Mouse (Mus musculus): Measurements from ENCODE around the gene Ttc30a2. TPM values are rescaled to one million over a fixed set of nuclear protein-coding genes. Genes with fewer than 3 reads are reported as not detected.
"Not testable (repeated sequence)": the region's sequence is repeated elsewhere in the genome, so short reads cannot be mapped to it uniquely, and the experiment has no call there.

Ttc30a2 gene
- polyA plus RNA-seq, 1 experiment = 0.63 TPM

DNA sequence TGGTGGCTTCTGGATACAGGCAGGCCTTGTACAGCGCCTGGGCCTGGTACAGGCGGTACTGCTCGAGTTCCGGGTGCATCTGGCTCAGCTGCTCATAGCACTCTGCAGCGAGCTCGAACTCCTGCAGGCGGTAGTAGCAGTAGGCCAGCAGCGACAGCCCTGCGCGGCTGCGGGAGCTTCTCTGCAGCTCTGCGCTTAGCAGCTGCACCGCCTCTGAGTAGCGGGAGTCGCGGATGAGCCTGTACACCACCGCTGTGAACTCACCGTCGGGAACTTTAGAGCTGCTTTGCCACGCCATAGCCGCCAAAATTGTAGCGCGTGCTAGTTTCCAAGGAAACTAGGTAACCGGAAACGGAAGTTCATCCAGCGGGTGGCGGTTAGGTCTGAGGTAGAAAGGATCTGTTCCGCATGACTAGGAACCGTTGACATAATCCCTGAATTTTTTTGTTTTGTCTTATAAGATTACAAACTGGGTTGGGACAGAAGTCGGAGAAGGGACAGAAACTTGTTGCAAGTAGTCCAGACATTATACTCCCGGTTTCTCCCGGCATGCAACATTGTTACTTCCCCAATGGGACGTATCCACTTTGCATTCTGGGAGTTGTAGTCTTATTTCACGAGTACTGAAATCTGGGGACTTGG, 3.6 kb upstream of the Ttc30a2 start, which contains the start of gene Ttc30a1:
Gene Ttc30a1 (minus strand): TSS at position 528 of the 642 bp plus-strand sequence.
- peak; percentile 63 for DNase-seq (ENCODE audit: low read depth)

DNA sequence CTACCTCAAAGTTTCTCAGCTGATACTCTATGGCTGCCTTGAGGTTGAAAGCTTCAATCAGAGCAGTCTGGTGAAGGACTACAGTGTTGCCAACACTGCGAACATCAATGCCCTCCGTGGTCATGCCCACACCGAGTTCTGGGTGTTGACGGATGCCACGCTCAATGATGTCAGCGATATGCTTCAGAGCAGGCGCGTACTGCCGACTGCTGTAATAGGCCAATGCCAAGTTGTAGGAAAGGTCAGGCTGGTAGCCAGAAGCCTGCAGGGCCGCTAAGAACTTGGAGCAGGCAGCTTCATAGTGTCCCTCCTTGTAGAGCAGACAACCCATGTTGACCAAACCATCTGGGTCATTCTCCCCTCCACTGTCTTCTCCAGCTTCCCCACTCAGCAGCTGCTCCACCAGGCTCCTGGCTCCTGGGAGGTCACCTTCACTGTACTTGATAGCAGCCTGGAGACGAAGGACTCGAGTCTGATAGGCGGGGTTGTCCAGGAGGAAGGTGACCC, 3.0 kb upstream of the Ttc30a2 start:
- not testable (repeated sequence) for DNase-seq (ENCODE audit: low read depth)

DNA sequence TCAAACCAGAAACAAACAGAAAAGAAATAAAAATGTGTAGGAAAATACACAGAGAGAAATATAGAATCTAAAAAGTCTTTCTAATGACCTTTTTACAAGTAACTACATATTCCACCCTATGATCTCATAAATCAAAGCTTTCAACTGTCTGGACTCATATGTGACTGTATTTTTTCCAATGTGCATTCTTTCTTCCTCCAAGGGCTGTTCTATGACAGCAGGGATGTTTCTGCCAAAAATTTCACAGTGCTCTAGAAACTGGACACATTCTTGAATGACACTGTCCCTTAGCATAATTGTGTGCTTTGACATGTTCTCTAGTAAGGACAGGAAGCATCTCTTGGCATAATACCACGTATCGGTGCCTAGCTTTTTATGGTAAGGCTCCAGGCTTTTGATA, 1.9 kb downstream of the Ttc30a2 start:
- DNase-seq (ENCODE audit: low read depth) = not testable (repeated sequence)

DNA sequence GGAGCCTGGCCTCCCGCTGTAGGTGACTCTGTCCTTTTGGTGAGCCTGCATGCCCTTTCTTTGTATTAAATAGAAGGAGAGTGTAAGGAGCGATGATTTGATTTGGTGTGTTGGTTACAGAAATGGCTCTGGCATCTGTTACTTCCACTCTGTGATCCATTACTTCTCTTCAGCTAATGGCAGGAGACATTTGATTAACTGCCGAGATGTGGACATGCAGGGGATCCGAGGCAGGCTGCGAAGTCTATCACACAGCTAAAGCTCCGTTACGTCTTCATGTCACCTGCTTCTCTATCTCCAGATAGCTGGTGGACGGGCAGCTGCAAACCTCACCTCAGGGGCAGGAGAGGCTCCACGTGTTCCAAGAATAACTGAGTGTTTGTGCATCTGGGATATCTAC, 3.8 kb downstream of the Ttc30a2 start:
- no peak for DNase-seq (ENCODE audit: low read depth)

DNA sequence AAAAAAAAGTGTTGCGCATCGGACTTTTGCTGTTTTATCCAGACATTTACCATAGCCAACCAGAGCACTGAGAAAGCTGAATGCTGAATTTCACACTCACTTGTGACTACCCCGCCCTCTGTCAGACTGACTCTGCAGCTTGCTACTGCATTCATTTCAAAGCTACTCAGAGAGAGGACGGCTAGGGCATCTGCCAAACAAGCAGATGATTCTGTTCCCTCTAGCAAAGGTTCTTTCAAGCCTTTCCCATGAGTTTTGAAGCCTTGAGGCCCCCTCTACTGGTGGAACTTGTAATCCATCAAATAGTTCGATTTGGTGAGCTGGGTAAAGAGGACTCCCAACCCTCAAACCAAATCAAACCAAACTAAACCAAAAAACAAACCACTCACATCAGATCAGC, 13.0 kb downstream of the Ttc30a2 start:
- DNase-seq (ENCODE audit: low read depth) = no peak

DNA sequence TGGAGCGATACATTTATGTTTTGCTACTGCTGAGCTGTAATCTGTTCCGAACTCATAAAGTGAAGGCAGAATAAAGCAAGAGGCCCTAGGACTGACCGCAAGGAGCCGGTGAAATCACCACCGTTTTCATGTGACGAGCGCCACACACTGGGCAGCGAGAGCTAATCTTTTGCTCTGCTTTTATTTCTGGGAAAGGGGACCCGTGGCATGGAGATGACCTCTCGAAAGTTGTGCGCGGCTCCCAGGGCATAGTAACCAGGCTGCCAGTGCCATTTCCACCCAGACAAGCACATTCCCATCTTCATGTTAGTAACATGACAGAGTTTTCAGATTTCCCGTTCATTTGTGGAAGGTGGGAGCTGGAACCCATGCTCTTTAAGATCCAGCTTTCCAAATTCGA, 13.5 kb downstream of the Ttc30a2 start:
- no peak for DNase-seq (ENCODE audit: low read depth)

DNA sequence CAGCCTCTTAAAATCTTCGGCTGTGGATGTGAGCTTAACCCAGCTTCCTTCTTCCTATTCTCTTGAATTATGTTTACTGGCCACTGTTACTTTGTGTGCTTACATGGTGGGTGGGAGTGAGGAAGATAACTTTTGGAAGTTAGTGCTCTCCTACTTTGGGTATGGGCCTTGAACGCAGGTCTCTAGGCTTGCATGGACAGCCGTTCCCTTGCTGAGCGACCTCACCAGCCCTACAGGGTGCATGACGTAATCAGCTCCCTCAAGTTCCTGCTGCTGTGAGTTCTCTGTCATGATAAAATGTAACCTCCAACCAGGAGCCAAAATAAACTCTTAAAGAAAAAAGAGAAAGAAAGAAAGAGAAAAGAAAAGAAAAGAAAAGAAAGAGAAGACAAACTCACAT, 13.9 kb downstream of the Ttc30a2 start:
- DNase-seq (ENCODE audit: low read depth) = no peak

DNA sequence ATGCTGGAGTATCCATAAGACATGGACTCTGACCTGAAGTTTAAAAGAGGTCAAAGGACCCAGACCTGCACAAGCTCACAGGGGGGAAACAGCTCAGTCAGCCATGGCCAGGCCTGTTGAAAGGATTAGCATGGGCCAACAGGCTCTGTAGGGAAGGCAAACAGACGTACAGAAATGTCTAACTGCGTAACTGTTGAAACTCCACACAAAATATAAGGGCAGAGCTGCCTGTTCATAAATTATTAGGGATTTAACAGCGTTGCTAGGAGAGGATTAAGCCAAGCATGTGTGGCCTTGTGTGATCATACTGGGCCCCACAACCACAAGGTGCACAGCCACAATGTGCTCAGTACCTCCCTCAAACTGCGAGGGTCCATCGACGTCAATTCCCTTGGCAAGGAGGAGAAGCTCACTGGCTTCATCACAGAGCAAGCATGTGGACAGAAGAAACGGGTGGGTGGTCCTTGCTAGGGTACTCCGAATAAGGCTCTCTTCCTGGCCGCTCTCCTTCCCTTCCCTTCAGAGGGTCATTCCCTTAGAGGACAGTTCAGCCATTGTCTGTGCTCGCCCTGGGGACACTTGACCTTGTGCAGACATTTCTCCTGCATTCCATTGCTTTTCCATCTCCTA, 14.6 kb downstream of the Ttc30a2 start:
- no peak for DNase-seq (ENCODE audit: low read depth)

DNA sequence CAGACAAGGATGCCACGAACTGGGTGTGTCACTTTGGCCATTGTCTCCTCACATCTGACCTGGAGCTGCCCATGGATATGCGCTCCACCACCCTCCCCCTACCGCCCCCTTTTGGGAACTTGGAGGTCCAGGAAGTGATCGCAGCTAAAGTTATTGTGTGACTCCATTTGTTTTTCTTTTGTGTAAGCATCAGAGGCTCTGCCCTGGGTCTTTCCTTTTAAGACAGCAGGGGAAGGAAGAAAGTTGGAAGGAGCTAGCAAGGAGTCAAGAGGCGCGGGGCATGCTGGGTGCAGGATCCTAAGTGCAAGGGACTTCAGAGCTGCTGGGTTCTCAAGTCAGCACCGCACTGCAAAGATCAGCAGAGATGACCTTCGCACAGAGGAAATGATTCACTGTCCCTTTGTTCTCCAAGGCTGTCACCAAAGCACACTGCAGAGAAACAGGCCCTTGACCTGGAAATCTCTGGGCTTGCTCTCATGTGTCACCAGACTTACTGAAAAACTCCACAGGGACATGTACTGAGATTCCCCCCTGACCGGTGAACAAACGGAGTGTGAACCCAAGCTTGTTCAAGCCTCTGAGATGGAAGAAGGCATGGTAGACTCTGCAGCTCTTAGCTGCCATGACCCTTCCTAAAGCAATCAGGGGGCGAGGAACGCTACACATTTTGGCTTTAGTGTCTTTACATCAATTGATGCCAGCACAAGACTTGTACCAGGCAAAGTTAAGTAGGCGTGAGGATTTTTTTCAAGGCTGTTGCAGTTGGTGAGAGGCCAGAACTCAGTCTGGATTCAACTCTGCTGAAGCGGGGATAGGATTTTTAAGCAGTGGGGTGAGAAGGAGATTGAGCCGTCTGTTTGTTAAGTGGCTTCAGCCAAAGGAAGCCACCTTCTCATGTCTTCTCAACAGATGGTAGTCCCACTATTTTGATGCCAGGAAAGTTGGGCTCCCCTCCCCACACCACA, 17.3 kb downstream of the Ttc30a2 start:
- DNase-seq (ENCODE audit: low read depth) = no peak

DNA sequence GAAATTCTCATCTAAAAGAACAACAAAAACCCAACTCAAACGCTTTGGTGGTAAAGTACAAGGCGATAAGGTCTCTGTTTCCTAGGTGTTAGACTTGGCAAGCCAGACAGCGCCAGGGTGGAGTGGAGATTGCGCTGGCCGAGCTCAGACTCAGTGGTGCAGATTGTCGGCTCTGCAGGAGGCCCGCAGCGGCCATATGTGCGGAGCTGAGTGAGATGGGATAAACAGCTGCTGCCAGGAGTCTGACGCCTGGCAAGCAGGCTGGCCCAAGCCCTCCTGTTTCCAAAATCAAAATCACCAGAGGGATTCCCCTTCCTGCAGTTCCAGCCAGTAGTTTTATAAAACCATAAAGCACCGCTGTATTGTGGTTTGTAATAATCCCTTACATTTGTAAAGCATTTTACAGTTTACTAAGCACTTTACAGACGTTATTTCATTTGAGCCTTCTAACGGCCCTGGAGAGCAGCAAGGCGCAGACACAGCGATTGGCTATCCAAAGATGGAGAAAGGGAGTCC, 18.1 kb downstream of the Ttc30a2 start:
- no peak for DNase-seq (ENCODE audit: low read depth)

DNA sequence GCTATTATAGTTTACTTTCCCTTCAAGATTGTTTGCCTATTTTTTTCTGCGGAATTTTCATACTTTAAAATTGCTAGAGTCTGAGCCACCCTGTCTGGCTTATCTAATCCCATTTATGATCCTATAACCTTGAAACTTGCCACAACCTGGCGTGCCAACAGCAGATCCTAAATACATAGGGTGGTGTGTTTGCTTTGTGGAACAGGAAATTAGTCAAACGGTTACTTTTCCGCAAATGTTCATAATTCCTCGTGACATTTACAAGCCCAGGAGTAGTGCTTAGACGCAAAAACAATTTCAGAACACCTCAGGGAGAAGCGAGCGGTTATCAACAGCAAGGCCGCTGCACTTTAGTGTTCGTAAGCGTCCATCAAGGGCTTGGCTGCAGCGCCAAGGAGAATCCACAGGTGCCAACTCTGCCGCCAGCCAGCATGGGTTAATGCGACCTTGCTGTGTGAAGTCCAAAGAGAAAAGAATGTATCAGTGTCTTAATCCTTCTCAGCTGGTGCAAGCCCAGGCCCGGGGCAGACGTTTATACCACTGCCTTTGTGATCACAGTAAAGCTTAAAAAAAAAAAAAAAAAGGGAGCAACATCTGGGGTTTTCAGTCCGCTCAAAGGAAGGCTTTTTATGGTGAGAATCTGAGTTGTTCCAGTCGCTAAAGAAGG, 18.7 kb downstream of the Ttc30a2 start:
- DNase-seq (ENCODE audit: low read depth) = no peak

DNA sequence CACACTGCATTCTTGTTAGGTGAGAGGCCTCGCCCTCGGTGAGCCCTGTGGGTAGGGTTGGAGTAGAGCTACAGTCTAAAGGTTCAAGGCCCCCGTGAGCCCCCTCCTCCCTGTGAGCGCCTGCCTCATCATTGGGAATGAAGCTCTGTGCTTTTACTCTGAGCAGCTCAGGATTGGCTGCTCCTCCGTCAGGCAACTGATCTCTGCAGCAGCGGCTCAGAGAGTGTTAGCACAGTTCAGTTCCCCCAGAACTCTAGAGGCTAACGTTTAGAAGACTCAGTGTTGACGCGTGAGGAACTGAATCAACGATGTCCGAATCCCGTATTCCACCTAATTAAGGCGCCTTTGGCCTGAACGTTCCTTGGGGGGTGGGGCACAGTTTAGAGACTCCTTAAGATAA, 22.3 kb downstream of the Ttc30a2 start:
- no peak for DNase-seq (ENCODE audit: low read depth)

DNA sequence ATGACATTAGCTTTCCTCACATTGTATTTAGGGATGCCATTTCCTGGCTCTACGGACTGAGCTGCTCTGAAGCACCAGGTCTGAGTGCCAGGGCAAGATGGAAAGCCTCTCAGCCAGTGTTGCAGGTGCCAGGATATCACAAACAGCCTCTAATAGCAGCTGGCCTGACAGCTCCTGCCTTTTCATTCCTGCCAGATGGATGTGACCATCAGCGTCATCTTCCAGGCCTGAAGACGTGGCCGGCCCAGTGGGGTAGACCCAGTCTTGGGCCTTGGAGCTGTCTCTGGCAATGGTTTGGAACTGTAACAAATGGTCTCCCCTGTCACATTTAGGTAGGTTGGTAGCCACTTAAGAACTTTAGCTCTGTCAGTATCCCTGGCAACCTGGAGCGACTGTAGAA, 24.6 kb downstream of the Ttc30a2 start:
- no peak for DNase-seq (ENCODE audit: low read depth)

DNA sequence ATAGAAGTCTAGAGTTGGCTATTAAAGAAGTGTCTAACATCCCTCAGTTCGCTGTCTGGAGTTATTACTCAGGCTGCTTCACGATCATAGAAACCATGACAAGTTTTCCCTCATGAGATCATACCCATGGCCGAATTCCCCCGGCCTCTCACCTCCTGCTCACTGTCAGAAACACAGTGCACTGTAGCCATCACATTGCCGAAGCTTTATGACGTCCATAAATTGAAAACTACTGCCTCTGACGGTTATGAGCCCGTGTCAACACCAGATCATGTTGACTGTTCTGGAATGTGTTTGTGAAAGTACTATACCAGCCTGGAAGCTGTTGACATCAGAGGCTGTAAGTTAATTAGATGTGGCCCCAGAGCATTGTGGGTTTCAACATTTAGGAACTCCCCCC, 27.3 kb downstream of the Ttc30a2 start:
- no peak for DNase-seq (ENCODE audit: low read depth)

DNA sequence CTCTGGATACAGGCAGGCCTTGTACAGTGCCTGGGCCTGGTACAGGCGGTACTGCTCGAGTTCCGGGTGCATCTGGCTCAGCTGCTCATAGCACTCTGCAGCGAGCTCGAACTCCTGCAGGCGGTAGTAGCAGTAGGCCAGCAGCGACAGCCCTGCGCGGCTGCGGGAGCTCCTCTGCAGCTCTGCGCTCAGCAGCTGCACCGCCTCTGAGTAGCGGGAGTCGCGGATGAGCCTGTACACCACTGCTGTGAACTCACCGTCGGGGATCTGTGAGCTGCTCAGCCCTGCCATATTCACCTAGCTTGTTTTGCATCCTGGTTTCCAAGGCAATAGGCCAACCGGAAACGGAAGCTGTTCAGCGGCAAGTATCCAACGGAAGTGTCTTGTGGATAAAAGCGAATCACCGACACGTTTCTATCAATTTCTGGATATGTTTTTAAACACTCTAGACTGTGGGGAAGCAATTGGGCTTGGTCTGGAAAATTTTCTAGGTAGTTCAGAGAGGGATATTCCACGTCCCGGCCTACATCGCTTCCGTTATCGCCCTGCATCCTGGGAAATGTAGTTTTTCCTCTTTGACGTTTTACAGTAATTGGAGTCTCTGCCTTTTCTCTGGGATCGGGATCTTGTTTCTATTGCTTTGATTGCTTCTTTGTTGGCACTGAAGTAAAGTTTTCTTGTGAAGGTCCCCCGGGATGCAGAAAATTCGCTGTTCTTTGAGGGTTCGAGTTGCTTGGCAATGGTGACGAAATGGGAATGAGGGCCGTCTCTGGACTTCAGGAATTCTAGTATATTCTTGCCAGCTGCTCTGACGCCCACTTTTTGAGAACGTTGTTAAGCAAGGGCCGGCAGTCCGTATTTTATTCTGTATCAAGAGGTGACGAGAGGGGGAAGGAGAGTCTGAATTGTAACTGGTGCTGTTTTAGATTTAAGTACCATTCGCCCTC, 39.6 kb downstream of the Ttc30a2 start, which contains the start of gene Ttc30b:
Gene Ttc30b (minus strand): TSS at position 469 of the 947 bp plus-strand sequence.
- no peak for DNase-seq (ENCODE audit: low read depth)

DNA sequence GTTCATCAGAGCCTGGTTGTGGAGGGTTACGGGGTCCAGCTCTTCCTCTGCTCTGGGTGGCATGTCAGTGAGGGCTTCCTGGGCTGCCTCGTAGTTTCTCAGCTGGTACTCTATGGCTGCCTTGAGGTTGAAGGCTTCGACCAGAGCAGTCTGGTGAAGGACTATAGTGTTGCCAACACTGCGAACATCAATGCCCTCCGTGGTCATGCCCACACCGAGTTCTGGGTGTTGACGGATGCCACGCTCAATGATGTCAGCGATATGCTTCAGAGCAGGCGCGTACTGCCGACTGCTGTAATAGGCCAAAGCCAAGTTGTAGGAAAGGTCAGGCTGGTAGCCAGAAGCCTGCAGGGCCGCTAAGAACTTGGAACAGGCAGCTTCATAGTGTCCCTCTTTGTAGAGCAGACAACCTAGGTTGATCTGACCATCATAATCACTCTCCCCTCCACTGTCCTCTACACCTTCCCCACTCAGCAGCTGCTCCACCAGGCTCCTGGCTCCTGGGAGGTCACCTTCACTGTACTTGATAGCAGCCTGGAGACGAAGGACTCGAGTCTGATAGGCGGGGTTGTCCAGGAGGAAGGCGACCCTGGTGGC, 40.4 kb downstream of the Ttc30a2 start:
- DNase-seq (ENCODE audit: low read depth) = not testable (repeated sequence)

DNA sequence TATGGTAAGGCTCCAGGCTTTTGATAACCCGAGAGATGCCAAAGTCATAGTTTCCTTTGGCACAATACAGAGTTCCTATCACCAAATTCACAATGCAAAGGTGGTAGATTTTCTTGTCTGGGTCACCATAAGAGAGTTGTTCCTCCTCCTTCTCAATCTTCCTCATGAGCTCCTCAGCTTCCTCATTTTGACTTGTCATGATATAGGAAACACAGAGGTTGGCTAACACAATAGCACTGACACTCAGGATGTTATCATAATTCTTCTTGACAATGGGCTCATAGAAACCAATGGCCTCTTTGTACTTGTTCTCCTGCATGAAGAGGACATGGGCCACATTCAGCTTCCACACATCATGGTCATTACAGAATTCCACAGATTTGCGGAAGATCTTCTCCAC, 41.3 kb downstream of the Ttc30a2 start:
- DNase-seq (ENCODE audit: low read depth) = not testable (repeated sequence)

DNA sequence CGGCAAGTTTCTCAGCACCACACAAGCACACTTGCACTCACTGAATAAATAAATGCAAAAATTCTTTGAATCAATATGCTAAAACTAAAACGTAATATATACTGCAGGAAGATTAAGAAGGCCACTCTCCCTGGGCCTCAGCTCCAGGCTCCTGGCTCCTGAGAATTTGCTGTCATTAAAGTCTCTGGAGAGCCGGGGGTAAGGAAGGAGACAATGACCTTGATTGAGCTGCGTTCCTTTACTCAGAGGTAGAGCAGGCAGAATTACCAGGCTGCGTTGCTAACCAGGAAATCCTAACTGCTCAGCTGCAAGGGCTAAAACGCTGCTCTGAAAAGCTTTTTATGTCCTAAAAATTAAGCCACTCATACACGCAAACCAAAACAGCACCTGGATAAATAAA, 44.4 kb downstream of the Ttc30a2 start:
- no peak for DNase-seq (ENCODE audit: low read depth)

DNA sequence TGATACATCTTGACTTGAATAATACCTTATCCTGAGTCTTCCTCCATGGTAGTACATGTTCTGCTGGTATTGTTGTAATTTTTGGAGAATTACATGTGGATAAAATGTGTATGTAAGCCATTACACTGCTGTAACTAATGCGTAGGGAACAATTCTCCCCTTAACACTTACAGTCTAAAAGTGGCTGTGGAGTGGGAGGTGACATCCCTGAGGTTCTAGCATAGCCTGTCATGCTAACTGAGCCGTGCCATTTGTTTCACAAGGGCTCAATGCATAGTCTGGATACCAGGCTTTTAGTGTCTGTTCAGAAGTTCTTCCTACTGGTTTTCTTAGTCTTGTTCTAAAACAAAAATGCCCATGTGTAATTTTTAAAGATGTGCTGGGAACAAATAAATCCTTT, 47.0 kb downstream of the Ttc30a2 start:
- no peak for DNase-seq (ENCODE audit: low read depth)
